Mouse (Mus musculus): ENCODE data around the gene S100a1.

DNA sequence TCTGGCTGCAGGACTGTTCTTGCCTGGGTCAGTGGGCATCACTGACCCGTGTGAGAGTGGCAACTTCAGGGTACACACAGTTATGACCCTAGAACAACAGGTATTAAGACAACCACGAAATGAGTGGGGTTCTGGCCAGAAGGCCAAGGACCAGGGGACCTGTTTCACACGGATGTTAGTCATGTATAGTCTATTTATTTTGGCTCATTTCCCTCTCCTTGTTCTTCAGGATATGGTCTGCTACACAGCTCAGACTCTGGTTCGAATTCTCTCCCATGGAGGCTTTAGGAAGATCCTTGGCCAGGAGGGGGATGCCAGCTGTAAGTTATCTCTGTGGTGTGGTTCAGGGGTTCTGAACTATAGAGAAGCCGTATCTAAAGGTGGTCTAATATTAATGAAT, 27.2 kb downstream of the S100a1 start:
- TF ChIP-seq USF1 (IDR thresholded peaks at IDR 0.05; ENCODE audit: low read depth) (no peak), E2F4 (IDR thresholded peaks at IDR 0.05; ENCODE audit: insufficient read depth) (no peak), MAX (IDR thresholded peaks at IDR 0.05; ENCODE audit: low read depth) (no peak), POLR2A (IDR thresholded peaks at IDR 0.05; ENCODE audit: insufficient read length, low read depth) (no peak), POLR2AphosphoS2 (IDR thresholded peaks at IDR 0.05; ENCODE audit: insufficient read length, low read depth) (no peak), TCF12 (IDR thresholded peaks at IDR 0.05; ENCODE audit: insufficient read depth, poor library complexity, severe bottlenecking) (no peak), TCF3 (IDR thresholded peaks at IDR 0.05; ENCODE audit: insufficient read length, low read depth) (no peak)
